Mouse (Mus musculus) lung, postnatal 25 days (tissue): ENCODE measurements around the gene Rmnd5a.

ENCODE experiments used
- DNase-seq: peaks from one replicate; pipeline ENCODE4 v3.0.0; 2022; ENCODE audit warnings: low spot score

The Rmnd5a gene

GRCm38 (mm10) chr6:71441251-71441580 lies 779 bp upstream of the Rmnd5a start:
- no peak for DNase-seq

- DNase-seq: no peak
These were observed 283 bp downstream of the Rmnd5a start for GRCm38 (mm10) chr6:71440217-71440491.

GRCm38 (mm10) chr6:71439506-71440216 lies 776 bp downstream of the Rmnd5a start:
- DNase-seq: peak; percentile 36

- no peak for DNase-seq
These were observed 2.4 kb downstream of the Rmnd5a start for GRCm38 (mm10) chr6:71438070-71438469.

- no peak for DNase-seq
These were observed 12.3 kb downstream of the Rmnd5a start for GRCm38 (mm10) chr6:71427996-71428725.

GRCm38 (mm10) chr6:71425681-71426080 lies 14.8 kb downstream of the Rmnd5a start:
- DNase-seq: no peak

- no peak for DNase-seq
These were observed 17.3 kb downstream of the Rmnd5a start for GRCm38 (mm10) chr6:71423116-71423515.

- DNase-seq: no peak
These were observed 18.3 kb downstream of the Rmnd5a start for GRCm38 (mm10) chr6:71422162-71422561.

GRCm38 (mm10) chr6:71420848-71421247 lies 19.6 kb downstream of the Rmnd5a start:
- no peak for DNase-seq

- DNase-seq: peak; percentile 74
These were observed 21.6 kb downstream of the Rmnd5a start for GRCm38 (mm10) chr6:71418874-71419273.

GRCm38 (mm10) chr6:71415446-71415845 lies 25.0 kb downstream of the Rmnd5a start:
- no peak for DNase-seq

- peak; percentile 17 for DNase-seq
These were observed 25.8 kb downstream of the Rmnd5a start for GRCm38 (mm10) chr6:71414624-71415023.

- peak; percentile 29 for DNase-seq
These were observed 41.4 kb downstream of the Rmnd5a start for GRCm38 (mm10) chr6:71398829-71399609.

- DNase-seq: no peak
These were observed 43.7 kb downstream of the Rmnd5a start for GRCm38 (mm10) chr6:71396761-71397160.

GRCm38 (mm10) chr6:71396016-71396415 lies 44.4 kb downstream of the Rmnd5a start:
- no peak for DNase-seq

- no peak for DNase-seq
These were observed 49.9 kb downstream of the Rmnd5a start for GRCm38 (mm10) chr6:71390496-71390895.

GRCm38 (mm10) chr6:71381654-71382053 lies 58.8 kb downstream of the Rmnd5a start:
- no peak for DNase-seq

GRCm38 (mm10) chr6:71376711-71377110 lies 63.7 kb downstream of the Rmnd5a start:
- no peak for DNase-seq

GRCm38 (mm10) chr6:71374921-71375320 lies 65.5 kb downstream of the Rmnd5a start:
- no peak for DNase-seq

GRCm38 (mm10) chr6:71374311-71374829 lies 66.1 kb downstream of the Rmnd5a start:
- no peak for DNase-seq

GRCm38 (mm10) chr6:71373249-71373775 lies 67.1 kb downstream of the Rmnd5a start, which contains the start of gene Cd8a:
Gene Cd8a (plus strand): TSS chr6:71373427.
- DNase-seq: no peak

- no peak for DNase-seq
These were observed 68.3 kb downstream of the Rmnd5a start for GRCm38 (mm10) chr6:71372041-71372720.
